In the genomic region with DNA sequence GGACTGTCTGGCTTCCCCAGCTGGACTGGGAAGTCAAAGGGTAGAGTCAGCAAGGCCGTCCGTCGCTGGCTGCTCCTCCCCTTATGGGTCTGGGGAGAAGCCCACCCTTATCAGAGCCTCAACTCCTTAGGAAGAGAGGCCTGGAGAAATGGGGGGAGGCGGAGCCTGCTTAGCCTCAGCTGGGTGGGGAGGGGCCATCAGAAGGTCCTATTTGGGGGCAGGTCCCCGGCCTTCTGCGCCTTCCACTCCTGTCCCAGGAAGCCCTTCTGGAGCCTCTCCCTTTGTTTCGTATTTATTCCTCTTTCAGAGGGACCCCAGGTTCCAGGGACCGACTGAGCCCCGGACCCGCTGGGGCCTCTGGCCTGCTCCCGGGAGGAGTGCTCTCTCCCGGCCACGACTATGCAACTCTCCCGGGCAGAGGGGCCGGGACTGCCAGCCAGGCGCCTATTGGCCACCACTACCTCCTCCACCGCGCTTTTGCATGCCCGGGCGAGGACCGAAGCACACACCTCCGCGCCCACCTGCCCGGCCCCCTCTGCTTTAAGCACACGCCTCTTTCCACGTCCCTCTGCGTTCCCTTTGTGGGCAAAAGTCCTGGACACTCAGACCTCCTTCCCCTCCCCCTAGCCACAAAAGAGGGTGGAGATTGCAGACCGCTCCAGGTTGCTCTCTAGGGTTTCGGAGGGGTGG, we compare ENCODE assay signal across 12 mouse cellular contexts. TPM values are rescaled to one million over a fixed set of nuclear protein-coding genes. Genes with fewer than 3 reads are reported as not detected.
DNase-seq lines count a peak whose midpoint lies in the region; ATAC-seq and TF ChIP-seq lines count a peak whose summit lies in the region.
"Had no signal": no experiment of that assay in that cellular context is flagged by ENCODE, and none has a peak within 500 bp of the region (broad histone marks: within the 10 kb centered on the region; RNA-seq: fewer than 3 reads in every experiment).

No protein-coding gene starts in this region.

- no peak for DNase-seq in heart, adult 9 months (ENCODE audit: low spot score in 2 of 2)
- no peak for DNase-seq in ovary, postnatal 14 days (ENCODE audit: low spot score)
- DNase-seq in natural killer cell, adult 2 months (ENCODE audit: low spot score in 2 of 2), result no peak
- DNase-seq in urinary bladder, postnatal 36 days (ENCODE audit: low spot score in 2 of 2), result no peak
- DNase-seq: adrenal gland, adult 2 months had no signal

- TF ChIP-seq EP300 in ES-Bruce4 (IDR thresholded peaks at IDR 0.05; ENCODE audit: insufficient read depth, low read depth, low read length), result peak; percentile 82; the same call in 1 of the 2 replicates

- H3K36me3 ChIP-seq in heart, embryonic 13.5 days, result no peaks in the 10 kb centered on the region
- H3K36me3 ChIP-seq in ES-Bruce4 (ENCODE audit: control insufficient read depth, insufficient read depth, low read length, poor library complexity, severe bottlenecking), result no peaks in the 10 kb centered on the region
- peaks cover 4% of the 10 kb centered on the region; the same call in 1 of the 2 replicates for H3K36me3 ChIP-seq in forebrain, embryonic 12.5 days (replicated peaks)
- no peaks in the 10 kb centered on the region for H3K36me3 ChIP-seq in limb, embryonic 15.5 days

- peaks cover 18% of the 10 kb centered on the region for H3K4me1 ChIP-seq in heart, embryonic 13.5 days
- peaks cover 16% of the 10 kb centered on the region for H3K4me1 ChIP-seq in ES-Bruce4 (ENCODE audit: control insufficient read depth, insufficient read depth, low read length)
- peaks cover 57% of the 10 kb centered on the region for H3K4me1 ChIP-seq in forebrain, embryonic 12.5 days
- peaks cover 19% of the 10 kb centered on the region for H3K4me1 ChIP-seq in limb, embryonic 15.5 days

- TF ChIP-seq CTCF in ES-Bruce4 (IDR thresholded peaks at IDR 0.05; ENCODE audit: low read depth, low read length), result no peak

- TF ChIP-seq POLR2A in ES-Bruce4 (IDR thresholded peaks at IDR 0.05; ENCODE audit: insufficient read depth, low read length), result no peak

- peak overlapping the region; percentile 56 for H3K4me2 ChIP-seq in heart, embryonic 13.5 days
- peak overlapping the region; percentile 33 for H3K4me2 ChIP-seq in forebrain, embryonic 12.5 days
- peak overlapping the region; percentile 31 for H3K4me2 ChIP-seq in limb, embryonic 15.5 days

- peak overlapping the region; percentile 37 for H3K9ac ChIP-seq in heart, embryonic 13.5 days
- peak overlapping the region; percentile 87 for H3K9ac ChIP-seq in ES-Bruce4 (ENCODE audit: low read depth, poor library complexity, severe bottlenecking)
- H3K9ac ChIP-seq in forebrain, embryonic 12.5 days, result no peak overlapping the region
- no peak overlapping the region for H3K9ac ChIP-seq in limb, embryonic 15.5 days

- H3K4me3 ChIP-seq in heart, embryonic 13.5 days, result peak overlapping the region; percentile 29
- peak overlapping the region; percentile 81 for H3K4me3 ChIP-seq in ES-Bruce4 (ENCODE audit: low read depth, low read length)
- peak overlapping the region; percentile 14 for H3K4me3 ChIP-seq in forebrain, embryonic 12.5 days (replicated peaks)
- peak overlapping the region; percentile 20 for H3K4me3 ChIP-seq in limb, embryonic 15.5 days
- H3K4me3 ChIP-seq: erythroblast, embryonic 14.5 days had no signal

- 5% methylated on average over 29 of the region's 29 CpGs for WGBS in heart, embryonic 13.5 days
- 4% methylated on average over 29 of the region's 29 CpGs for WGBS in forebrain, embryonic 12.5 days
- 5% methylated on average over 29 of the region's 29 CpGs for WGBS in limb, embryonic 15.5 days

- H3K9me3 ChIP-seq in heart, embryonic 13.5 days, result no peaks in the 10 kb centered on the region
- no peaks in the 10 kb centered on the region for H3K9me3 ChIP-seq in ES-Bruce4 (replicated peaks; ENCODE audit: control insufficient read depth, insufficient read depth, low read length, poor library complexity, severe bottlenecking)
- H3K9me3 ChIP-seq in forebrain, embryonic 12.5 days, result no peaks in the 10 kb centered on the region
- no peaks in the 10 kb centered on the region for H3K9me3 ChIP-seq in limb, embryonic 15.5 days

- no peak overlapping the region for H3K27ac ChIP-seq in heart, embryonic 13.5 days (replicated peaks)
- peak overlapping the region; percentile 75 for H3K27ac ChIP-seq in ES-Bruce4 (ENCODE audit: insufficient read depth, low read length)
- H3K27ac ChIP-seq in forebrain, embryonic 12.5 days, result peak overlapping the region; percentile 43; the same call in 1 of the 2 replicates
- H3K27ac ChIP-seq in limb, embryonic 15.5 days, result no peak overlapping the region

- peaks cover 98% of the 10 kb centered on the region for H3K27me3 ChIP-seq in heart, embryonic 13.5 days (replicated peaks)
- no peaks in the 10 kb centered on the region for H3K27me3 ChIP-seq in ES-Bruce4 (ENCODE audit: control insufficient read depth, insufficient read depth, low read length, poor library complexity, severe bottlenecking)
- peaks cover 64% of the 10 kb centered on the region for H3K27me3 ChIP-seq in forebrain, embryonic 12.5 days
- H3K27me3 ChIP-seq in limb, embryonic 15.5 days, result peaks cover 79% of the 10 kb centered on the region

- ATAC-seq in heart, embryonic 13.5 days (ENCODE audit: extremely low read depth, insufficient number of reproducible peaks, low FRiP score, low TSS enrichment), result no peak
- ATAC-seq in forebrain, embryonic 12.5 days (ENCODE audit: low FRiP score), result peak; percentile 12; the same call in 1 of the 2 replicates
- ATAC-seq in limb, embryonic 15.5 days (ENCODE audit: insufficient number of reproducible peaks, low FRiP score, low TSS enrichment, low read depth), result no peak

RNA-seq across cellular contexts. Expression of a gene that starts 10.3 kb away (rescaled TPM):
- 7.4 and 7.7 TPM in 2 replicates for polyA plus RNA-seq in heart, embryonic 13.5 days (2015; fragmentation: Nextera tagmentation; extraction: Ambion mirVana)
- polyA plus RNA-seq in ES-Bruce4 (2011; ENCODE audit: insufficient read depth, insufficient read length, low read depth, missing spikeins), result 18.1 TPM in 2 replicates
- 12.0 and 12.9 TPM in 2 replicates for polyA plus RNA-seq in forebrain, embryonic 12.5 days (2016; fragmentation: Nextera tagmentation; extraction: Ambion mirVana)
- polyA plus RNA-seq in limb, embryonic 15.5 days (2015; fragmentation: Nextera tagmentation; extraction: Ambion mirVana), result 11.3 and 12.3 TPM in 2 replicates

RNA-seq across cellular contexts. Expression of a gene that starts 13.7 kb away (rescaled TPM):
- 0.04 TPM in 1 of 2 replicates, not detected in the other for polyA plus RNA-seq in heart, embryonic 13.5 days (2015; fragmentation: Nextera tagmentation; extraction: Ambion mirVana)
- polyA plus RNA-seq in ES-Bruce4 (2011; ENCODE audit: insufficient read depth, insufficient read length, low read depth, missing spikeins), result 0.18 and 0.32 TPM in 2 replicates
- polyA plus RNA-seq in forebrain, embryonic 12.5 days (2016; fragmentation: Nextera tagmentation; extraction: Ambion mirVana), result 15.3 and 15.6 TPM in 2 replicates
- polyA plus RNA-seq in limb, embryonic 15.5 days (2015; fragmentation: Nextera tagmentation; extraction: Ambion mirVana), result 0.06 TPM in 1 of 2 replicates, not detected in the other
- polyA plus RNA-seq: C2C12; erythroblast, embryonic 14.5 days; thymus, postnatal 0 days had no signal

RNA-seq across cellular contexts. Expression of a gene that starts 48.4 kb away (rescaled TPM):
- 9.2 and 9.4 TPM in 2 replicates for polyA plus RNA-seq in heart, embryonic 13.5 days (2015; fragmentation: Nextera tagmentation; extraction: Ambion mirVana)
- 8.3 and 8.5 TPM in 2 replicates for polyA plus RNA-seq in ES-Bruce4 (2011; ENCODE audit: insufficient read depth, insufficient read length, low read depth, missing spikeins)
- polyA plus RNA-seq in forebrain, embryonic 12.5 days (2016; fragmentation: Nextera tagmentation; extraction: Ambion mirVana), result 3.0 and 3.2 TPM in 2 replicates
- polyA plus RNA-seq in limb, embryonic 15.5 days (2015; fragmentation: Nextera tagmentation; extraction: Ambion mirVana), result 6.2 and 7.6 TPM in 2 replicates
- polyA plus RNA-seq: C2C12 had no signal

Comparison
In these comparisons a context has a peak if more than half of its experiments do, and no peak if none do; other contexts are left out.
1. H3K27ac ChIP-seq: peak in ES-Bruce4 (single experiment) and forebrain, embryonic 12.5 days (single experiment); none in heart, embryonic 13.5 days (single experiment) and limb, embryonic 15.5 days (single experiment).
2. H3K4me3 ChIP-seq: peak in every context shown above with its lines; median percentile 81 in ES-Bruce4; 29 in heart, embryonic 13.5 days; 20 in limb, embryonic 15.5 days; 14 in forebrain, embryonic 12.5 days.
3. H3K9ac ChIP-seq: peak in heart, embryonic 13.5 days (single experiment) and ES-Bruce4 (single experiment); none in forebrain, embryonic 12.5 days (single experiment) and limb, embryonic 15.5 days (single experiment).
4. RNA of a gene that starts 13.7 kb away (polyA plus RNA-seq): 15.3 to 15.6 TPM in forebrain, embryonic 12.5 days; 0.18 to 0.32 TPM in ES-Bruce4, 0.06 TPM in limb, embryonic 15.5 days and 0.04 TPM in heart, embryonic 13.5 days; every median in the first group is over 10 times any median in the second.
5. Peak in every context shown above with its lines, with median percentiles within 50 percentile points of each other: H3K4me2 ChIP-seq.